Comparison of ENCODE assay signal across 8 mouse cellular contexts in the genomic region with DNA sequence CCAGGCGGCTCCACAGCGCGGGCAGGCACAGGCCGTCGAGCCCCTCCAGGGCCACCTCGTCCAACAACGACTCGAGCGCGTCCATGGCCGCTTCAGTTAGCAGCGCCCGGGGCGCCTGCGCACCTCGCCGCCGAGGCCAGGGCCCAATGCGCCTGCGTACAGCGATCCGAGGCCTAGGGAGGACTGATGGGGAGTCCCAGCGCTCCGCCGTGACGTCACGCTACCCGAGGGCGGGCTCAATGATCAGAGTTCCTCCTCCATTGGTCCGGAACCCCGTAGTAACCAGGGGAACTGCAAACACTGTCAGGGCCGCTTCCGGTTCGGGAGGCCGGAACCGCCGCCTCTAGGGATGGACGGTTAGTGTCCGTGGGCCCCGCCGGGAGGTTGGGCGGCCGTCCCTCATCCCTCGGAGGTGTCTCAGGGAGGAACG. TPM values are rescaled to one million over a fixed set of nuclear protein-coding genes. Genes with fewer than 3 reads are reported as not detected.
DNase-seq lines count a peak whose midpoint lies in the region; ATAC-seq lines count a peak whose summit lies in the region.

A gene (minus strand): TSS at position 188 of the 430 bp plus-strand sequence.
A gene (plus strand): TSS at position 296 of the 430 bp plus-strand sequence.

- H3K4me2 ChIP-seq in intestine, embryonic 14.5 days (ENCODE audit: low read length), result peak within 1 kb of the TSS; percentile 63

- H3K9ac ChIP-seq in intestine, embryonic 14.5 days (ENCODE audit: low read length), result peak within 1 kb of the TSS; percentile 88

- under 1% methylated on average over 42 of the region's 45 CpGs for WGBS in intestine, embryonic 14.5 days

- H3K4me1 ChIP-seq in intestine, embryonic 14.5 days (replicated peaks; ENCODE audit: control insufficient read depth, insufficient read depth, low read length), result peaks cover 27% of the 10 kb centered on the region

- DNase-seq in adrenal gland, adult 18-20 months (ENCODE audit: low spot score in 2 of 2), result peak; percentile 99 to 100
- peak; percentile 99 for DNase-seq in embryo, embryonic 11 days
- DNase-seq in gastrocnemius, postnatal 25 days, result peak; percentile 100
- peak; percentile 99 for DNase-seq in intestine, embryonic 14.5 days (ENCODE audit: low spot score)
- DNase-seq in left cerebral cortex, postnatal 14 days (ENCODE audit: low spot score in 2 of 2), result peak; percentile 99 to 100
- DNase-seq in mesoderm, embryonic 11.5 days (ENCODE audit: low read depth, low spot score), result peak; percentile 100
- peak; percentile 99 for DNase-seq in right cerebral cortex, postnatal 36 days (ENCODE audit: low spot score in 2 of 2)
- peak; percentile 98 for DNase-seq in yolk sac, embryonic 10.5 days (ENCODE audit: low spot score)

- peak; percentile 99 for ATAC-seq in intestine, embryonic 14.5 days (replicated peaks; ENCODE audit: low FRiP score, low TSS enrichment, low read depth)

- peaks cover 19% of the 10 kb centered on the region for H3K36me3 ChIP-seq in intestine, embryonic 14.5 days (ENCODE audit: control insufficient read depth, insufficient read depth, low read length)

- intact Hi-C loops in left cerebral cortex, postnatal 14 days (cut with DNase I), result no loop called here

- no peaks in the 10 kb centered on the region for H3K27me3 ChIP-seq in intestine, embryonic 14.5 days (replicated peaks; ENCODE audit: control insufficient read depth, insufficient read depth, low read length)

- H3K4me3 ChIP-seq in intestine, embryonic 14.5 days (ENCODE audit: low read depth, low read length), result peak within 1 kb of the TSS; percentile 88

- H3K9me3 ChIP-seq in intestine, embryonic 14.5 days (ENCODE audit: control insufficient read depth, low read length), result no peaks in the 10 kb centered on the region

- peak within 1 kb of the TSS; percentile 91 for H3K27ac ChIP-seq in intestine, embryonic 14.5 days (ENCODE audit: low read depth)

RNA-seq across cellular contexts. Expression of the first gene that starts in this region (rescaled TPM):
- 10 to 100 TPM; 51.1 to 67.4 TPM for total RNA-seq in adrenal gland, adult 18-20 months (2021)
- total RNA-seq in gastrocnemius, postnatal 25 days (2021), result 10 to 100 TPM; 28.4 to 29.0 TPM
- polyA plus RNA-seq in intestine, embryonic 14.5 days (2014; fragmentation: Nextera tagmentation; extraction: Ambion mirVana), result 27.1 and 28.6 TPM in 2 replicates
- total RNA-seq in left cerebral cortex, postnatal 14 days (2021), result 10 to 100 TPM; 86.0 to 89.7 TPM

RNA-seq across cellular contexts. Expression of the second gene that starts in this region (rescaled TPM):
- total RNA-seq in adrenal gland, adult 18-20 months (2021), result 10 to 100 TPM; 18.1 to 25.4 TPM
- 1 to 10 TPM; 4.7 to 9.0 TPM for total RNA-seq in gastrocnemius, postnatal 25 days (2021)
- polyA plus RNA-seq in intestine, embryonic 14.5 days (2014; fragmentation: Nextera tagmentation; extraction: Ambion mirVana), result 7.7 and 9.4 TPM in 2 replicates
- total RNA-seq in left cerebral cortex, postnatal 14 days (2021), result 10 to 100 TPM; 18.5 to 24.4 TPM

Comparison
In these comparisons a context has a peak if more than half of its experiments do, and no peak if none do; other contexts are left out.
1. Peak in every context shown above with its lines: DNase-seq, ATAC-seq, H3K4me3 ChIP-seq and H3K27ac ChIP-seq.